In the genomic region with DNA sequence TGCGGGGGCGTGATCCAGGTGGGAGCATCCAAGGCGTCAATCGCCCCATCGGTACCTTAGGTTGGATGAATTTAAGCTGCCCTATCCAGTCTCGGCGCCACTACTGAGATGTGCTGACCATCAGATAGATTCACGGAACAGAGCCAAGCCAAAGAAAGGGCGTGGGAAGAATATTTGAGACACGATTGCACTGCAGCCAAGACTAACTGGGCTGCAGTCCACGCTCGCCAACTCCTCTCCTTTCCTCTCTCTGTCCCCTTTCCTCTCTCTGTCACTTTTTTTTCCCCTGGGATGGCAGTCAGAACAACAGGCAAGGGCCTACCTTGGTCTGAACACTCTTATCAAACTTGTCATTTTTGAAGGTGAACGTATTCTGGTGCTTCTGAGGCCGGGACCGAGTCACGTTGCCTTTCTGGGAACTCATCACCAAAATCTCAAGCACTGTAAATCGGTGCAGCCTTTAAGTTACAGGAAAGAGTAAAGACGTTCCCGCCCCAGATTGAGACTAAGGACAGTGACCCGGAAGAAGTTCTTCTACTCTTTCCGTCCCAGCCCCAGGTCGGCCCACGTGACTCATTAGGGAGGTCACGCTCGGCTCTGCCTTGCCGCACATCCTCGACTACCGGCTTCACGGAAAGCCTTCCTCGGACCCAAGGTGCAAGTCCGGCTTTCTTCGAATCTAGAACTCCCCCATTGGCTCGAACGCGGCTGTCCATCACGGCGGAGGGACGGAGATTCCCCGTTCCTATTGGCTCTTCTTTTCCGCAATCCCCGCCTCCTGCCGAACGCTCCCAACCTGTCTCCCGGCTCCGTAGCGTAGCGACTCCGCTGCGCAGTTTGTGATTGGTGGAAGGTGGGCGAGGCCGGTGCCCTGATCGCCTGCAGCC, we compare ENCODE assay signal across 1 mouse cellular context.
TF ChIP-seq lines count a peak whose summit lies in the region.

A gene (minus strand): TSS at position 692 of the 887 bp plus-strand sequence.

TF ChIP-seq in MEL, 35 proteins besides CTCF, POLR2A, EP300 and RAD21 (continued from another document):
- TF ChIP-seq ZMIZ1 (IDR thresholded peaks at IDR 0.05; ENCODE audit: low read depth, low read length) = no peak
- peak; percentile 73; the same call in 1 of the 2 replicates for TF ChIP-seq TBP (IDR thresholded peaks at IDR 0.05; ENCODE audit: low read depth, low read length)
- TF ChIP-seq NELFE (IDR thresholded peaks at IDR 0.05; ENCODE audit: low read depth, low read length) = peak; percentile 37
- peak; percentile 41; the same call in 1 of the 2 replicates for TF ChIP-seq CHD1 (IDR thresholded peaks at IDR 0.05; ENCODE audit: low read depth, low read length)
- TF ChIP-seq TCF12 (IDR thresholded peaks at IDR 0.05; ENCODE audit: low read depth, low read length) = no peak; the same call in 1 of the 2 replicates
- peak; percentile 90 for TF ChIP-seq SIN3A (IDR thresholded peaks at IDR 0.05; ENCODE audit: low read length)
- TF ChIP-seq MXI1 (IDR thresholded peaks at IDR 0.05; ENCODE audit: low read depth, low read length) = peak; percentile 86
- peak; percentile 43; the same call in 1 of the 2 replicates for TF ChIP-seq NRF1 (IDR thresholded peaks at IDR 0.05; ENCODE audit: insufficient read depth, low read depth, low read length, poor library complexity, severe bottlenecking)
- TF ChIP-seq GATA1 (IDR thresholded peaks at IDR 0.05; ENCODE audit: low read depth, low read length) = no peak
- TF ChIP-seq CHD2 (IDR thresholded peaks at IDR 0.05; ENCODE audit: low read length) = no peak
- no peak for TF ChIP-seq POLR2AphosphoS2 (IDR thresholded peaks at IDR 0.05; ENCODE audit: low read length)
- TF ChIP-seq POLR2AphosphoS5 (IDR thresholded peaks at IDR 0.05; ENCODE audit: borderline replicate concordance, low read depth, low read length) = no peak
- peak; percentile 96 for TF ChIP-seq MAX (IDR thresholded peaks at IDR 0.05; ENCODE audit: low read length)
- no peak; the same call in 1 of the 2 replicates for TF ChIP-seq ETS1 (IDR thresholded peaks at IDR 0.05; ENCODE audit: low read depth, low read length)
- TF ChIP-seq USF1 (IDR thresholded peaks at IDR 0.05; ENCODE audit: low read depth, low read length) = peak; percentile 100
